Mouse (Mus musculus) liver, embryonic 14.5 days (tissue): ENCODE data around the gene Mmrn2. TPM values are rescaled to one million over a fixed set of nuclear protein-coding genes. Genes with fewer than 3 reads are reported as not detected.
A peak's percentile ranks its signal among the peaks of the same experiment; 100 is the strongest.

Experiments used
- ATAC-seq: fragments of 200-750 bp; cut with Nextera tagmentation; 2 replicates; pipeline ENCODE4 v1.8.0; 2017; ENCODE audit warnings: moderate number of reproducible peaks, mild to moderate bottlenecking, moderate library complexity; ENCODE audit not compliant: insufficient read depth
- DNase-seq, 3 experiments: peaks; one replicate each; pipeline ENCODE4 v3.0.0-alpha.2; 2012 to 2013; ENCODE audit warnings: low read depth in 3 of 3, low spot score in 3 of 3
- H3K27ac ChIP-seq: fragments of 300-500 bp; sonication (generic); 2 replicates; pipeline ENCODE4 v1.5.1; 2014; ENCODE audit warnings: moderate library complexity, mild to moderate bottlenecking, control low read depth, inconsistent platforms
- H3K27me3 ChIP-seq: fragments of 300-500 bp; sonication (generic); 2 replicates; pipeline ENCODE4 v1.6.1; 2014; ENCODE audit warnings: mild to moderate bottlenecking, low read length, moderate library complexity; ENCODE audit not compliant: control insufficient read depth, insufficient read depth
- H3K36me3 ChIP-seq: fragments of 300-500 bp; sonication (generic); replicated peaks from 2 replicates; pipeline ENCODE4 v1.6.1; 2014; ENCODE audit warnings: low read depth; ENCODE audit not compliant: control insufficient read depth, insufficient read depth
- H3K4me1 ChIP-seq, 2 experiments: fragments of 200-500 bp in 1 of 2; fragments of 300-500 bp in 1 of 2; sonication (generic) in 1 of 2; replicated peaks; 2 replicates each; pipeline ENCODE4 v1.6.1; 2012 to 2014; ENCODE audit warnings: antibody characterized with exemption in 1 of 2, inconsistent platforms in 1 of 2, low read length in 1 of 2; ENCODE audit not compliant: control insufficient read depth in 2 of 2, insufficient read depth in 2 of 2
- H3K4me2 ChIP-seq: fragments of 300-500 bp; sonication (generic); 2 replicates; pipeline ENCODE4 v1.6.1; 2014; ENCODE audit warnings: low read depth, mild to moderate bottlenecking, control low read depth, moderate library complexity
- H3K4me3 ChIP-seq, 2 experiments: fragments of 200-500 bp in 1 of 2; fragments of 300-500 bp in 1 of 2; sonication (generic) in 1 of 2; 2 replicates each; pipeline ENCODE4 v1.5.1; 2012 to 2014; ENCODE audit warnings: low read depth in 2 of 2, low read length in 2 of 2, mild to moderate bottlenecking in 2 of 2, control low read depth in 1 of 2, inconsistent platforms in 1 of 2, moderate library complexity in 1 of 2; ENCODE audit not compliant: insufficient read depth in 1 of 2
- H3K9ac ChIP-seq: fragments of 300-500 bp; sonication (generic); replicated peaks from 2 replicates; pipeline ENCODE4 v1.6.1; 2014; ENCODE audit warnings: mild to moderate bottlenecking, control low read depth, moderate library complexity
- H3K9me3 ChIP-seq: fragments of 300-500 bp; sonication (generic); 2 replicates; pipeline ENCODE4 v1.6.1; 2016; ENCODE audit warnings: low read length, mixed read lengths; ENCODE audit not compliant: control insufficient read depth
- CTCF ChIP-seq: IDR thresholded peaks from 2 replicates; pipeline ENCODE4 v1.5.1; 2016; ENCODE audit warnings: antibody characterized with exemption, low read depth, control low read depth
- EP300 ChIP-seq: IDR thresholded peaks from 2 replicates; pipeline ENCODE4 v1.6.1; 2016; ENCODE audit warnings: antibody characterized with exemption, low read depth
- WGBS: fragments of 180-500 bp; shearing (Covaris S2); extraction: QIAGEN DNeasy Blood & Tissue Kit; methylation state at CpG from one replicate; pipeline ENCODE4 v1.1.7; 2014; ENCODE audit not compliant: insufficient replicate concordance; 5-methylcytosine and 5-hydroxymethylcytosine counted together
- polyA plus RNA-seq, 2 experiments: library from polyadenylated mRNA; depleted of rRNA in 1 of 2; stranded (reverse) in 1 of 2; unstranded in 1 of 2; fragments of >200 nt; fragmentation: Nextera tagmentation in 1 of 2; extraction: Ambion mirVana in 1 of 2; gene quantifications; 2 replicates each; pipeline versions ENCODE4 v1.2.1 to v1.2.3; 2012 to 2014

Mmrn2 gene
- polyA plus RNA-seq (2012; rRNA removed) (1.0 and 1.1 TPM in 2 replicates), polyA plus RNA-seq (2014; fragmentation: Nextera tagmentation; extraction: Ambion mirVana) (1.3 and 1.8 TPM in 2 replicates)

- no peak within 1 kb of the TSS for H3K4me2 ChIP-seq
- peak within 1 kb of the TSS in 1 of 2 experiments; percentile 4; a peak in 2 of 4 replicates for H3K4me3 ChIP-seq
- H3K9me3 ChIP-seq = no peaks in the 10 kb centered on the region
- TF ChIP-seq CTCF (no peak), EP300 (no peak)
- H3K9ac ChIP-seq = no peak within 1 kb of the TSS
- no peaks in the 10 kb centered on the region for H3K36me3 ChIP-seq
- ATAC-seq (no peak), DNase-seq (no peak)
- no peak within 1 kb of the TSS for H3K27ac ChIP-seq
- no peaks in the 10 kb centered on the region for H3K27me3 ChIP-seq
- H3K4me1 ChIP-seq = no peaks in the 10 kb centered on the region
- WGBS = 32% methylated on average over 13 of the region's 13 CpGs
Measured at GRCm38 (mm10) chr14:34375415-34375904, at the start of gene Mmrn2. Mmrn2 (plus strand) TSS chr14:34375465.

- no peak for DNase-seq
- Histone ChIP-seq H3K36me3 (peaks cover 4% of the 10 kb centered on the region), H3K4me1 (no peaks in the 10 kb centered on the region), H3K4me2 (no peak overlapping the region), H3K9ac (no peak overlapping the region), H3K4me3 (no peak overlapping the region), H3K27ac (no peak overlapping the region), H3K27me3 (no peaks in the 10 kb centered on the region), H3K9me3 (no peaks in the 10 kb centered on the region)
- TF ChIP-seq CTCF (no peak), EP300 (no peak)
- WGBS = 39% methylated on average over 3 of the region's 3 CpGs
- ATAC-seq = no peak
Measured at GRCm38 (mm10) chr14:34326606-34327005, 48.7 kb upstream of the Mmrn2 start.

- Histone ChIP-seq H3K27me3 (no peaks in the 10 kb centered on the region), H3K4me1 (no peaks in the 10 kb centered on the region), H3K36me3 (peaks cover 4% of the 10 kb centered on the region), H3K27ac (no peak overlapping the region), H3K9me3 (no peaks in the 10 kb centered on the region), H3K4me3 (no peak overlapping the region), H3K4me2 (no peak overlapping the region), H3K9ac (no peak overlapping the region)
- no peak for TF ChIP-seq CTCF
- TF ChIP-seq EP300 = no peak
- DNase-seq (no peak), ATAC-seq (no peak)
- WGBS = 16% methylated on average over 1 of the region's 1 CpGs
Measured at GRCm38 (mm10) chr14:34327618-34328017, 47.6 kb upstream of the Mmrn2 start.

GRCm38 (mm10) chr14:34330657-34331158 lies 44.6 kb upstream of the Mmrn2 start:
- peaks cover 12% of the 10 kb centered on the region for H3K36me3 ChIP-seq

GRCm38 (mm10) chr14:34331886-34332285 lies 43.4 kb upstream of the Mmrn2 start:
- TF ChIP-seq CTCF (no peak), EP300 (no peak)
- Histone ChIP-seq H3K4me2 (no peak overlapping the region), H3K4me3 (no peak overlapping the region), H3K36me3 (peaks cover 16% of the 10 kb centered on the region), H3K9me3 (no peaks in the 10 kb centered on the region), H3K4me1 (no peaks in the 10 kb centered on the region), H3K27me3 (no peaks in the 10 kb centered on the region), H3K9ac (no peak overlapping the region), H3K27ac (no peak overlapping the region)
- ATAC-seq = no peak
- 67% methylated on average over 3 of the region's 3 CpGs for WGBS
- DNase-seq = no peak

More at GRCm38 (mm10) chr14:34330657-34331158, 44.6 kb upstream of the Mmrn2 start:
- no peak for DNase-seq
- no peaks in the 10 kb centered on the region for H3K27me3 ChIP-seq
- TF ChIP-seq CTCF = no peak
- TF ChIP-seq EP300 = no peak
- no peaks in the 10 kb centered on the region for H3K4me1 ChIP-seq
- WGBS = 71% methylated on average over 9 of the region's 9 CpGs
- ATAC-seq = no peak
- no peak overlapping the region for H3K4me3 ChIP-seq
- H3K4me2 ChIP-seq = no peak overlapping the region
- H3K9ac ChIP-seq = no peak overlapping the region
- no peaks in the 10 kb centered on the region for H3K9me3 ChIP-seq
- H3K27ac ChIP-seq = no peak overlapping the region
